Mouse (Mus musculus) heart, adult 2 months (tissue): ENCODE data around the gene Sorl1. TPM values are rescaled to one million over a fixed set of nuclear protein-coding genes. Genes with fewer than 3 reads are reported as not detected.

Source experiments
- DNase-seq, 2 experiments: peaks; one replicate each; pipeline ENCODE4 v3.0.0; 2021
- H3K27ac ChIP-seq: fragments of 200-600 bp; 2 replicates; pipeline ENCODE4 v1.8.1; 2022
- H3K27me3 ChIP-seq: fragments of 200-500 bp; 2 replicates; pipeline ENCODE4 v1.6.1; 2012; ENCODE audit warnings: mild to moderate bottlenecking, low read length, inconsistent platforms, mixed read lengths; ENCODE audit not compliant: control insufficient read depth, insufficient read depth
- H3K36me3 ChIP-seq: fragments of 200-500 bp; 2 replicates; pipeline ENCODE4 v1.6.1; 2012; ENCODE audit warnings: low read length, inconsistent platforms; ENCODE audit not compliant: control insufficient read depth, insufficient read depth
- H3K4me1 ChIP-seq: fragments of 200-500 bp; 2 replicates; pipeline ENCODE4 v1.6.1; 2011; ENCODE audit warnings: low read length; ENCODE audit not compliant: control insufficient read depth, insufficient read depth
- H3K4me3 ChIP-seq: fragments of 200-600 bp; 2 replicates; pipeline ENCODE4 v1.8.1; 2022
- H3K79me2 ChIP-seq: fragments of 200-500 bp; replicated peaks from 2 replicates; pipeline ENCODE4 v1.6.1; 2012; ENCODE audit warnings: mild to moderate bottlenecking, inconsistent platforms, low read length, moderate library complexity, mixed read lengths; ENCODE audit not compliant: control insufficient read depth, insufficient read depth
- H3K9ac ChIP-seq: fragments of 200-500 bp; 2 replicates; pipeline ENCODE4 v1.6.1; 2012; ENCODE audit warnings: low read depth, mild to moderate bottlenecking, control low read depth, inconsistent platforms, low read length, mixed read lengths
- CTCF ChIP-seq: fragments of 200-600 bp; IDR thresholded peaks from 2 replicates; pipeline ENCODE4 v1.8.1; 2022; ENCODE audit warnings: antibody characterized with exemption, mild to moderate bottlenecking, moderate library complexity
- EP300 ChIP-seq: fragments of 200-500 bp; IDR thresholded peaks from 2 replicates; pipeline ENCODE4 v1.6.1; 2011; ENCODE audit warnings: low read depth, low read length, control low read depth; ENCODE audit not compliant: insufficient read depth
- POLR2A ChIP-seq: fragments of 200-500 bp; IDR thresholded peaks from 2 replicates; pipeline ENCODE4 v1.6.1; 2011; ENCODE audit warnings: mild to moderate bottlenecking, low read depth, low read length, control low read depth; ENCODE audit not compliant: insufficient read depth
- WGBS: fragments of 180-500 bp; shearing (Covaris S2); methylation state at CpG from one replicate; pipeline ENCODE4 v1.1.7; 2018; 5-methylcytosine and 5-hydroxymethylcytosine counted together
- intact Hi-C: fragments of 180-260 bp; cut with DNase I; formaldehyde crosslinking; loops from one replicate; pipeline ENCODE4 v1.15.1; 2025
- polyA plus RNA-seq: library from polyadenylated mRNA; depleted of rRNA; stranded (reverse); fragments of >200 nt; gene quantifications from 2 replicates; pipeline ENCODE4 v1.2.3, GENCODE M21; 2012
- total RNA-seq, 2 experiments: library from RNA; stranded (reverse); gene quantifications; 2 replicates each; pipeline ENCODE4 v1.2.3; 2021

The Sorl1 gene
- total and polyA plus RNA-seq, 3 experiments, result 13.4 to 16.0 (median 14.1) TPM

DNA sequence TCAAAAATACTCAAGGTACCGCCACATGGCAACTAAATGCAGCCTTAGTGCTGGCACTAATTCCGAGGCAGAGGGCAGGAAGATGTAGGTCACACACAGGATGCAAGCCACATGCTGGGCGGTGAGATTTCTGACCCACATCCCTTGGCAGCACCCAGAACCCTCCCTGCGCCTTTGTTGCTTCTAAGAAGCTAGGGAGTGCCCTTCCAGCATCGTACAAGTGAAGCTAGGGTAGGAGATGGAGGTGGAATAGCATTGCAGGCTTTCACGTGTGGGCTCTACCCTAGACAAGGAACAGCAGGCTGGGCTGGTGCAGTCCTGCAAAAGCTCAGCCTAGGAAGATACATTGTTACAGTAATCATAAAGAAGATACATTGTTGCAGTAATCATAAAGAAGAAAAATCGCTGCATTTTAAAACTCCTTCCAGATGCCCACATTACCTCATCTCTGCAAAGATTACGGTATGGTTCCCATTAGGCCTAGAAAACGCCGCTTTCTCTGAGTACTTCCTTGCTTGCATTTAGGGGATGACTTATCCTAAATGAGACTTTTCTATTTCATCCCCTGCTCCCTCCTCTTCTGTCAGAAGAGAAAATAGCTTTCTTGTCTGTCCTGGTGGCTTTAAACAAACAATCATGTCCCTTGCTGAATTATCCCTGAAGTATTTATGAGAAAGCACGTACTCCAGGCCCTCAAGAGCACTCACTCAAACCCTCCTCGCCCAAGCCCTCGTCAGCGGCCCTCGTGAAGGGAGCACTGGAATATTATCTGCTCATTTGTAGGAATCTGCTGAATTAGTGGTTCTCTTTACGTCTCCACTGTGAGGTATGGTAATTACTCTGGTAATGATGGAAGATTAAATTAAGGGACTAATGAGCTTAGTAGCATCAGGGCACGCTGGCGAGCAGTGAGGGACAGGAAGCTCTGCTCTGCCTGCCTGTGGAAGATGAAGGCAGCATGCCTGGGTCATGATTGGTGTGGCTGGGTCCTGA lies 84.8 kb downstream of the Sorl1 start:
- no peak overlapping the region for H3K9ac ChIP-seq
- no peak for TF ChIP-seq EP300
- no peak for TF ChIP-seq CTCF
- TF ChIP-seq POLR2A, result no peak
- H3K79me2 ChIP-seq, result no peaks in the 10 kb centered on the region
- H3K4me3 ChIP-seq, result no peak overlapping the region
- intact Hi-C loops, result no loop called here
- H3K27me3 ChIP-seq, result no peaks in the 10 kb centered on the region
- no peak overlapping the region for H3K27ac ChIP-seq
- 74% methylated on average over 18 of the region's 18 CpGs for WGBS
- DNase-seq, result no peak
- no peaks in the 10 kb centered on the region for H3K4me1 ChIP-seq
- H3K36me3 ChIP-seq, result no peaks in the 10 kb centered on the region

DNA sequence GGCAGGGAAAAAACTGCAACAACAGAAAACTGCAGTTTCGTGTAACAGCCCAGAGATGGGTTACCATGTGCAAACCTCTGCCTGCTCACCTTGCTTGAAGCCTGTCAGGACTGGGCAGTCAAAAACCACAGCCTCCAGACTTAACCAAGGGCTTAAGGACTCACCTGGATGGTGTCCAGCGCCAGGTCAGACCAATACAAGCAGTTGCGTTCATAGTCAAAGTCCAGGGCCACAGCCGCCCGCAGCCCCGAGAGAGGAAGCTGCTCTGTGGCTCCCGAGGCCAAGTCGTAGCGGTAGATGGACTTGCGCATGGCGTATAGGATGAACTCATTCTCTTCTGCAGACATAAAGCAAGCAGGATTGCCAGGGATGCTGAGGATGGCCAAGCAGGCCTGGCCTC lies 87.2 kb downstream of the Sorl1 start:
- H3K79me2 ChIP-seq, result no peaks in the 10 kb centered on the region
- H3K4me3 ChIP-seq, result no peak overlapping the region
- TF ChIP-seq CTCF (no peak), POLR2A (no peak), EP300 (no peak)
- H3K9ac ChIP-seq, result no peak overlapping the region
- intact Hi-C loops, result no loop called here
- no peaks in the 10 kb centered on the region for H3K4me1 ChIP-seq
- 91% methylated on average over 11 of the region's 11 CpGs for WGBS
- DNase-seq, result no peak
- H3K27ac ChIP-seq, result no peak overlapping the region
- H3K36me3 ChIP-seq, result no peaks in the 10 kb centered on the region
- H3K27me3 ChIP-seq, result no peaks in the 10 kb centered on the region

DNA sequence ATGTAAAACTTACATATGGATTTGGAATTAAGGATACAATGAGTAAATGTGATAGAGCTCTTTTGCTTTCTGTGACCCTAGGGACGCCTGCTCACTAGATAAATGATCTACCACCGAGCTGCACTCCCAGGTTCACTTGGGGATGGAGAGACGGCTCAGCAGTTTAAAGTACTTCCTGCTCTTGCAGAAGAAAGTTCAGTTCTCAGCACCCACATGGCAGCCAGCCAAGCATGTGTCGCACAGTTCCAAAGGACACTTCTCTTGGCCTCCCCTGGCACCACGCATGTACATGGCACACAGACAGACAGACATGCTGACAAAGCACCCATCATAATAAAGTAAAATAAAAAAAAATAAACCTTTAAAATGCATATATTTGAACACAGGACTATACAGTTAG lies 88.1 kb downstream of the Sorl1 start:
- WGBS, result 38% methylated on average over 5 of the region's 5 CpGs
- Histone ChIP-seq H3K36me3 (no peaks in the 10 kb centered on the region), H3K79me2 (no peaks in the 10 kb centered on the region), H3K27ac (no peak overlapping the region), H3K9ac (no peak overlapping the region), H3K4me1 (no peaks in the 10 kb centered on the region), H3K27me3 (no peaks in the 10 kb centered on the region), H3K4me3 (no peak overlapping the region)
- intact Hi-C loops, result no loop called here
- no peak for DNase-seq
- TF ChIP-seq CTCF (no peak), POLR2A (no peak), EP300 (no peak)

DNA sequence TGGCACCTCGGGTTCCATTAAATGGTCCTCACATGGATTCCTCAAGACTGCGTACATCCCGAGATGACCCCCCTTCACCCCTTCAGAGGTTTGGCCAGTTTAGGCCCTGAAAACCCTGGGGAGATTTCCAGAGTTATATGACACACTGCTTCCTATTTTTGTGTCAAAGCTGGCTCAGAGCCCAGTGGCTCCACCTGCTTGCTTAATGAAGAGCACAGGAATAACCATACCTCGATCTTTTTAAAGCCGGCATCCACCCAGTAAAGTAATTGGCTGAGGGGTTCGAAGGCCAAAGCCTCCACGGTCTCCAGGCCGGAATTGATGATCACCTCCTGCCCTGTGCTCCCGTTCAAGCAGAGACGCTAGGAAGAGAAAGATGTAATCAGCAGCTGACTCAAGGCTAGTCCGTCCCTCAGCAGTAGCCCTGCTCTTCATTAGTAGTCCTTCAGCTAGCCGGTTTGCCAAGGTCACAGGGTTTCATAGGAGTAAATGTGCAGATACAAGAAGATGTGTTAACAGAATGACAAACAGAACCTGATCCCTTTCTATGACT lies 88.8 kb downstream of the Sorl1 start:
- Histone ChIP-seq H3K36me3 (no peaks in the 10 kb centered on the region), H3K4me1 (no peaks in the 10 kb centered on the region), H3K27me3 (no peaks in the 10 kb centered on the region), H3K4me3 (no peak overlapping the region), H3K9ac (no peak overlapping the region), H3K79me2 (no peaks in the 10 kb centered on the region), H3K27ac (no peak overlapping the region)
- TF ChIP-seq EP300 (no peak), CTCF (no peak), POLR2A (no peak)
- WGBS, result 39% methylated on average over 12 of the region's 12 CpGs
- no peak for DNase-seq
- intact Hi-C loops, result no loop called here

DNA sequence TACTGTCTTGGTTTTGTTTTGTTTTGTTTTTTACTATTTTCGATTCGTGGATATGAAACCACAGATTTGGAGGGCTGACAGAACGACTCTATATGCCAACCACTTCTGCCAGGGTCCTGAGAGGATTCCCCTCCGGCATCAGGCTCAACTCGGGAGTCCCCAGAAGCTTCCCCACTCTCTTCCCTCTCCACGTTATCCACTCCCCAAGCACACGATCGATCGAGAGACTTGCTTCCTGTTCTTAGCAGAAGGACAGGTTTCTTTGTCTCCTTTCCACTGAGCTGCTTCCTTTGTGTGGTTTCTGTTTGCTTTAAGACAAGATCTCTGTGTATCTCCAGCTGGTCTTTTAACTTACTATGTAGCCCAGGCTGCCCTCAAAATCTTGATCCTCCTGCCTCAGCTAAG lies 90.0 kb downstream of the Sorl1 start:
- H3K79me2 ChIP-seq, result no peaks in the 10 kb centered on the region
- no peaks in the 10 kb centered on the region for H3K36me3 ChIP-seq
- H3K4me3 ChIP-seq, result no peak overlapping the region
- DNase-seq, result no peak
- WGBS, result 52% methylated on average over 9 of the region's 9 CpGs
- no peaks in the 10 kb centered on the region for H3K27me3 ChIP-seq
- no peak overlapping the region for H3K9ac ChIP-seq
- no peaks in the 10 kb centered on the region for H3K4me1 ChIP-seq
- TF ChIP-seq POLR2A (no peak), EP300 (no peak), CTCF (no peak)
- no peak overlapping the region for H3K27ac ChIP-seq
- intact Hi-C loops, result no loop called here
